Mouse (Mus musculus) liver, embryonic 16.5 days (tissue): ENCODE measurements around the gene Ccl11. TPM values are rescaled to one million over a fixed set of nuclear protein-coding genes. Genes with fewer than 3 reads are reported as not detected.

Experiments
- ATAC-seq: fragments of 200-750 bp; cut with Nextera tagmentation; 2 replicates; pipeline ENCODE4 v1.8.0; 2017; ENCODE audit warnings: low read depth, mild to moderate bottlenecking, moderate number of reproducible peaks, moderate library complexity
- H3K27ac ChIP-seq: fragments of 300-500 bp; sonication (generic); 2 replicates; pipeline ENCODE4 v1.5.1; 2014; ENCODE audit warnings: mild to moderate bottlenecking, low read length
- H3K27me3 ChIP-seq: fragments of 300-500 bp; sonication (generic); 2 replicates; pipeline ENCODE4 v1.6.1; 2014; ENCODE audit warnings: low read depth, low read length, mixed read lengths; ENCODE audit not compliant: control insufficient read depth, insufficient read depth
- H3K36me3 ChIP-seq: fragments of 300-500 bp; sonication (generic); 2 replicates; pipeline ENCODE4 v1.6.1; 2014; ENCODE audit warnings: mild to moderate bottlenecking; ENCODE audit not compliant: control insufficient read depth, insufficient read depth
- H3K4me1 ChIP-seq: fragments of 300-500 bp; sonication (generic); 2 replicates; pipeline ENCODE4 v1.6.1; 2014; ENCODE audit warnings: low read depth, low read length, mixed read lengths; ENCODE audit not compliant: control insufficient read depth
- H3K4me2 ChIP-seq: fragments of 300-500 bp; sonication (generic); 2 replicates; pipeline ENCODE4 v1.6.1; 2014; ENCODE audit warnings: low read depth, low read length, mixed read lengths
- H3K4me3 ChIP-seq: fragments of 300-500 bp; sonication (generic); 2 replicates; pipeline ENCODE4 v1.5.1; 2014; ENCODE audit warnings: low read depth, mild to moderate bottlenecking, low read length
- H3K9ac ChIP-seq: fragments of 300-500 bp; sonication (generic); 2 replicates; pipeline ENCODE4 v1.6.1; 2014; ENCODE audit warnings: low read depth, low read length
- H3K9me3 ChIP-seq: fragments of 300-500 bp; sonication (generic); replicated peaks from 2 replicates; pipeline ENCODE4 v1.6.1; 2016; ENCODE audit warnings: low read length; ENCODE audit not compliant: control insufficient read depth
- WGBS: fragments of 180-500 bp; shearing (Covaris S2); extraction: QIAGEN DNeasy Blood & Tissue Kit; methylation state at CpG from one replicate; pipeline ENCODE4 v1.1.7; 2014; ENCODE audit not compliant: insufficient replicate concordance; 5-methylcytosine and 5-hydroxymethylcytosine counted together
- polyA plus RNA-seq: library from polyadenylated mRNA; unstranded; fragments of >200 nt; fragmentation: Nextera tagmentation; extraction: Ambion mirVana; gene quantifications from 2 replicates; pipeline ENCODE4 v1.2.1, GENCODE M21; 2015

Ccl11 gene
- polyA plus RNA-seq, result 0.08 and 0.85 TPM in 2 replicates

- Histone ChIP-seq H3K9me3 (no peaks in the 10 kb centered on the region), H3K4me3 (no peak within 1 kb of the TSS), H3K27ac (no peak within 1 kb of the TSS), H3K36me3 (no peaks in the 10 kb centered on the region), H3K27me3 (no peaks in the 10 kb centered on the region), H3K9ac (no peak within 1 kb of the TSS), H3K4me2 (no peak within 1 kb of the TSS), H3K4me1 (no peaks in the 10 kb centered on the region)
- ATAC-seq, result no peak
- WGBS, result 62% methylated on average over 6 of the region's 6 CpGs
Observed at GRCm38 (mm10) chr11:82057646-82058045, at the start of gene Ccl11. Ccl11 (plus strand) TSS chr11:82057823.

GRCm38 (mm10) chr11:82010115-82010514, 47.5 kb upstream of the Ccl11 start:
- H3K4me3 ChIP-seq, result no peak overlapping the region
- no peak for ATAC-seq
- 69% methylated on average over 3 of the region's 3 CpGs for WGBS
- H3K4me2 ChIP-seq, result no peak overlapping the region
- no peaks in the 10 kb centered on the region for H3K36me3 ChIP-seq
- H3K9me3 ChIP-seq, result no peaks in the 10 kb centered on the region
- H3K27me3 ChIP-seq, result no peaks in the 10 kb centered on the region
- H3K4me1 ChIP-seq, result no peaks in the 10 kb centered on the region
- no peak overlapping the region for H3K27ac ChIP-seq
- H3K9ac ChIP-seq, result no peak overlapping the region

GRCm38 (mm10) chr11:82011411-82012193, 46.0 kb upstream of the Ccl11 start:
- no peak overlapping the region for H3K27ac ChIP-seq
- no peak overlapping the region for H3K4me3 ChIP-seq
- H3K36me3 ChIP-seq, result no peaks in the 10 kb centered on the region
- ATAC-seq, result no peak
- H3K4me1 ChIP-seq, result no peaks in the 10 kb centered on the region
- no peak overlapping the region for H3K4me2 ChIP-seq
- no peaks in the 10 kb centered on the region for H3K27me3 ChIP-seq
- H3K9me3 ChIP-seq, result no peaks in the 10 kb centered on the region
- WGBS, result 54% methylated on average over 8 of the region's 8 CpGs
- H3K9ac ChIP-seq, result no peak overlapping the region

- 53% methylated on average over 1 of the region's 1 CpGs for WGBS
- Histone ChIP-seq H3K9me3 (no peaks in the 10 kb centered on the region), H3K36me3 (no peaks in the 10 kb centered on the region), H3K9ac (no peak overlapping the region), H3K27me3 (no peaks in the 10 kb centered on the region), H3K4me2 (no peak overlapping the region), H3K4me1 (no peaks in the 10 kb centered on the region), H3K4me3 (no peak overlapping the region), H3K27ac (no peak overlapping the region)
- no peak for ATAC-seq
Observed at GRCm38 (mm10) chr11:82013756-82014155, 43.9 kb upstream of the Ccl11 start.

GRCm38 (mm10) chr11:82015066-82015465, 42.6 kb upstream of the Ccl11 start:
- no peaks in the 10 kb centered on the region for H3K9me3 ChIP-seq
- H3K4me2 ChIP-seq, result no peak overlapping the region
- H3K4me1 ChIP-seq, result no peaks in the 10 kb centered on the region
- no peak overlapping the region for H3K4me3 ChIP-seq
- H3K27me3 ChIP-seq, result no peaks in the 10 kb centered on the region
- H3K9ac ChIP-seq, result no peak overlapping the region
- no peak overlapping the region for H3K27ac ChIP-seq
- no peak for ATAC-seq
- H3K36me3 ChIP-seq, result no peaks in the 10 kb centered on the region
- 27% methylated on average over 2 of the region's 2 CpGs for WGBS

- H3K9me3 ChIP-seq, result no peaks in the 10 kb centered on the region
- no peak overlapping the region for H3K9ac ChIP-seq
- H3K4me3 ChIP-seq, result no peak overlapping the region
- H3K27me3 ChIP-seq, result no peaks in the 10 kb centered on the region
- 48% methylated on average over 3 of the region's 3 CpGs for WGBS
- H3K4me1 ChIP-seq, result no peaks in the 10 kb centered on the region
- H3K4me2 ChIP-seq, result no peak overlapping the region
- no peaks in the 10 kb centered on the region for H3K36me3 ChIP-seq
- no peak overlapping the region for H3K27ac ChIP-seq
- ATAC-seq, result no peak
Observed at GRCm38 (mm10) chr11:82016181-82016780, 41.3 kb upstream of the Ccl11 start.

GRCm38 (mm10) chr11:82019389-82019788, 38.2 kb upstream of the Ccl11 start:
- no peak overlapping the region for H3K27ac ChIP-seq
- no peak overlapping the region for H3K4me2 ChIP-seq
- no peaks in the 10 kb centered on the region for H3K9me3 ChIP-seq
- no peaks in the 10 kb centered on the region for H3K27me3 ChIP-seq
- H3K4me3 ChIP-seq, result no peak overlapping the region
- H3K36me3 ChIP-seq, result no peaks in the 10 kb centered on the region
- no peak overlapping the region for H3K9ac ChIP-seq
- ATAC-seq, result no peak
- 33% methylated on average over 2 of the region's 2 CpGs for WGBS
- H3K4me1 ChIP-seq, result no peaks in the 10 kb centered on the region

GRCm38 (mm10) chr11:82019793-82020192, 37.8 kb upstream of the Ccl11 start:
- H3K36me3 ChIP-seq, result no peaks in the 10 kb centered on the region
- no peaks in the 10 kb centered on the region for H3K27me3 ChIP-seq
- H3K4me1 ChIP-seq, result no peaks in the 10 kb centered on the region
- H3K4me3 ChIP-seq, result no peak overlapping the region
- H3K9me3 ChIP-seq, result no peaks in the 10 kb centered on the region
- no peak for ATAC-seq
- H3K4me2 ChIP-seq, result no peak overlapping the region
- no peak overlapping the region for H3K9ac ChIP-seq
- H3K27ac ChIP-seq, result no peak overlapping the region

- Histone ChIP-seq H3K9me3 (no peaks in the 10 kb centered on the region), H3K4me3 (no peak overlapping the region), H3K4me1 (no peaks in the 10 kb centered on the region), H3K27ac (no peak overlapping the region), H3K9ac (no peak overlapping the region), H3K27me3 (no peaks in the 10 kb centered on the region), H3K4me2 (no peak overlapping the region), H3K36me3 (no peaks in the 10 kb centered on the region)
- ATAC-seq, result no peak
- WGBS, result 23% methylated on average over 3 of the region's 3 CpGs
Observed at GRCm38 (mm10) chr11:82021406-82021805, 36.2 kb upstream of the Ccl11 start.
